In genomic region chr5:135806555-135807262, GRCm38 (mm10) we compare ENCODE assay signal across 8 mouse cellular contexts. TPM values are rescaled to one million over a fixed set of nuclear protein-coding genes. Genes with fewer than 3 reads are reported as not detected.
A peak's percentile ranks its signal among the peaks of the same experiment; 100 is the strongest.
DNase-seq lines count a peak whose midpoint lies in the region; ATAC-seq and TF ChIP-seq lines count a peak whose summit lies in the region.

Srrm3 (plus strand) TSS chr5:135806890.

- peak; percentile 93 for DNase-seq in ES-E14 (ENCODE audit: low read depth, low spot score)
- peak; percentile 90 for DNase-seq in cerebellum, adult 11 months
- DNase-seq in forebrain, embryonic 14.5 days (ENCODE audit: low spot score): peak; percentile 92
- peak; percentile 80 to 90 for DNase-seq in layer of hippocampus, adult 8-10 months (ENCODE audit: low spot score in 2 of 2)
- DNase-seq in ovary, postnatal 10 days (ENCODE audit: low spot score): peak; percentile 84
- DNase-seq in thymus, postnatal 0 days (ENCODE audit: low spot score): peak; percentile 90

- peak within 1 kb of the TSS; percentile 66 for H3K4me2 ChIP-seq in forebrain, embryonic 14.5 days (ENCODE audit: low read length)
- H3K4me2 ChIP-seq in lung, embryonic 16.5 days (ENCODE audit: low read depth, low read length): no peak within 1 kb of the TSS

- no peaks in the 10 kb centered on the region for H3K36me3 ChIP-seq in ES-E14 (ENCODE audit: control insufficient read depth, insufficient read depth, low read length, poor library complexity, severe bottlenecking)
- no peaks in the 10 kb centered on the region for H3K36me3 ChIP-seq in forebrain, embryonic 14.5 days (ENCODE audit: control insufficient read depth, insufficient read depth, low read length)
- no peaks in the 10 kb centered on the region for H3K36me3 ChIP-seq in lung, embryonic 16.5 days (ENCODE audit: control insufficient read depth, insufficient read depth, low read length)

- H3K9ac ChIP-seq in ES-E14 (ENCODE audit: insufficient read depth, low read depth, low read length, poor library complexity, severe bottlenecking): no peak within 1 kb of the TSS
- H3K9ac ChIP-seq in forebrain, embryonic 14.5 days (ENCODE audit: low read length): peak within 1 kb of the TSS; percentile 81
- no peak within 1 kb of the TSS for H3K9ac ChIP-seq in lung, embryonic 16.5 days (ENCODE audit: low read length)

- H3K27me3 ChIP-seq in forebrain, embryonic 14.5 days (replicated peaks; ENCODE audit: control insufficient read depth, insufficient read depth, low read length): no peaks in the 10 kb centered on the region
- H3K27me3 ChIP-seq in lung, embryonic 16.5 days (ENCODE audit: control insufficient read depth, insufficient read depth, low read depth, low read length): no peaks in the 10 kb centered on the region

- H3K4me1 ChIP-seq in ES-E14 (ENCODE audit: control insufficient read depth in 2 of 2, insufficient read depth in 2 of 2, low read length in 2 of 2, poor library complexity in 1 of 2): peaks cover 2 to 10% of the 10 kb centered on the region in 2 experiments; a peak in 3 of 4 replicates
- H3K4me1 ChIP-seq in forebrain, embryonic 14.5 days (ENCODE audit: control insufficient read depth, insufficient read depth, low read length): peaks cover 7% of the 10 kb centered on the region; the same call in 1 of the 2 replicates
- no peaks in the 10 kb centered on the region; the same call in 1 of the 2 replicates for H3K4me1 ChIP-seq in lung, embryonic 16.5 days (replicated peaks; ENCODE audit: control insufficient read depth, insufficient read depth, low read length)

- 5% methylated on average over 29 of the region's 29 CpGs for WGBS in forebrain, embryonic 14.5 days
- 5% methylated on average over 29 of the region's 29 CpGs for WGBS in lung, embryonic 16.5 days

- no peaks in the 10 kb centered on the region for H3K9me3 ChIP-seq in ES-E14 (ENCODE audit: control insufficient read depth, insufficient read depth, low read depth, low read length)
- no peaks in the 10 kb centered on the region for H3K9me3 ChIP-seq in forebrain, embryonic 14.5 days (replicated peaks; ENCODE audit: control insufficient read depth, low read length)
- no peaks in the 10 kb centered on the region for H3K9me3 ChIP-seq in lung, embryonic 16.5 days (ENCODE audit: control insufficient read depth, low read length)

- peak within 1 kb of the TSS in 1 of 2 experiments; percentile 35; a peak in 2 of 4 replicates for H3K4me3 ChIP-seq in ES-E14 (ENCODE audit: insufficient read depth in 1 of 2, low read depth in 1 of 2, low read length in 2 of 2, poor library complexity in 1 of 2, severe bottlenecking in 1 of 2)
- H3K4me3 ChIP-seq in forebrain, embryonic 14.5 days (ENCODE audit: low read depth, low read length): peak within 1 kb of the TSS; percentile 47
- no peak within 1 kb of the TSS for H3K4me3 ChIP-seq in lung, embryonic 16.5 days (ENCODE audit: low read length)

- peak; percentile 67 for ATAC-seq in forebrain, embryonic 14.5 days
- ATAC-seq in hematopoietic stem cell, adult 5-6 weeks (replicated peaks in 1 of 2; ENCODE audit: insufficient read depth in 1 of 2, low FRiP score in 2 of 2, low TSS enrichment in 1 of 2, low read depth in 1 of 2, poor library complexity in 2 of 2, severe bottlenecking in 2 of 2): peak; percentile 90 to 94
- ATAC-seq in lung, embryonic 16.5 days (ENCODE audit: low read depth): peak; percentile 52

- no peak within 1 kb of the TSS for H3K27ac ChIP-seq in ES-E14 (ENCODE audit: insufficient read depth, low read depth, low read length, poor library complexity, severe bottlenecking)
- H3K27ac ChIP-seq in forebrain, embryonic 14.5 days (ENCODE audit: low read depth, low read length): no peak within 1 kb of the TSS
- H3K27ac ChIP-seq in lung, embryonic 16.5 days (ENCODE audit: low read length): no peak within 1 kb of the TSS

- in situ Hi-C loops in ES-E14 (cut with MboI; ENCODE audit: low sequenced_read_pairs in 2 of 2, unreplicated experiment in 2 of 2): no loop called here

TF ChIP-seq in ES-E14, 5 proteins besides CTCF, POLR2A, EP300 and RAD21:
- TF ChIP-seq HCFC1 (IDR thresholded peaks at IDR 0.05; ENCODE audit: borderline replicate concordance, insufficient read depth, low read length): peak; percentile 83
- 0 out of 2 replicates have a peak, but pooled peaks have one; percentile 21 for TF ChIP-seq ZC3H11A (IDR thresholded peaks at IDR 0.05; ENCODE audit: borderline replicate concordance, low read depth, low read length)
- no peak for TF ChIP-seq MAFK (IDR thresholded peaks at IDR 0.05; ENCODE audit: insufficient read depth, low read depth, low read length)

RNA-seq across cellular contexts. Expression of gene Srrm3, which starts in this region (rescaled TPM):
- total RNA-seq in ES-E14 (2012; rRNA removed): 0.18 and 0.90 TPM in 2 replicates
- 23.6 and 31.1 TPM in 2 replicates for polyA plus RNA-seq in forebrain, embryonic 14.5 days (2014; fragmentation: Nextera tagmentation; extraction: Ambion mirVana)
- total RNA-seq in hematopoietic stem cell, adult 5-6 weeks (2017): not detected in 2 replicates
- total RNA-seq in layer of hippocampus, adult 8-10 months (2022): 10 to 100 TPM; 59.8 to 90.9 (median 72.0) TPM
- 0.35 and 0.57 TPM in 2 replicates for polyA plus RNA-seq in lung, embryonic 16.5 days (2015; fragmentation: Nextera tagmentation; extraction: Ambion mirVana)
- polyA plus RNA-seq in thymus, postnatal 0 days (2015; fragmentation: Nextera tagmentation; extraction: Ambion mirVana): 0.09 TPM in 1 of 2 replicates, not detected in the other

Comparison
In these comparisons a context has a peak if more than half of its experiments do, and no peak if none do; other contexts are left out.
1. RNA of gene Srrm3 (total RNA-seq): 59.8 to 90.9 TPM in layer of hippocampus, adult 8-10 months; 0.18 to 0.90 TPM in ES-E14 and not detected in hematopoietic stem cell, adult 5-6 weeks; every median in the first group is over 10 times any median in the second.
2. RNA of gene Srrm3 (polyA plus RNA-seq): 23.6 to 31.1 TPM in forebrain, embryonic 14.5 days; 0.35 to 0.57 TPM in lung, embryonic 16.5 days and 0.09 TPM in thymus, postnatal 0 days; every median in the first group is over 10 times any median in the second.
3. Peak in DNase-seq in ES-E14; RNA of the gene not detected or under 1 TPM.
4. Peak in ATAC-seq in hematopoietic stem cell, adult 5-6 weeks; RNA of the gene not detected or under 1 TPM.
5. Peak in ATAC-seq in lung, embryonic 16.5 days; RNA of the gene not detected or under 1 TPM.
6. Peak in DNase-seq in thymus, postnatal 0 days; RNA of the gene not detected or under 1 TPM.
7. Peak in every context shown above with its lines, with median percentiles within 50 percentile points of each other: DNase-seq and ATAC-seq.